Mouse (Mus musculus) urinary bladder, adult 18-20 months (tissue): Measurements from ENCODE around the gene Riok1.

Source experiments
- DNase-seq, 2 experiments: peaks; one replicate each; pipeline ENCODE4 v3.0.0; 2022; ENCODE audit warnings: low spot score in 2 of 2, mixed read lengths in 2 of 2

Riok1 gene

DNA sequence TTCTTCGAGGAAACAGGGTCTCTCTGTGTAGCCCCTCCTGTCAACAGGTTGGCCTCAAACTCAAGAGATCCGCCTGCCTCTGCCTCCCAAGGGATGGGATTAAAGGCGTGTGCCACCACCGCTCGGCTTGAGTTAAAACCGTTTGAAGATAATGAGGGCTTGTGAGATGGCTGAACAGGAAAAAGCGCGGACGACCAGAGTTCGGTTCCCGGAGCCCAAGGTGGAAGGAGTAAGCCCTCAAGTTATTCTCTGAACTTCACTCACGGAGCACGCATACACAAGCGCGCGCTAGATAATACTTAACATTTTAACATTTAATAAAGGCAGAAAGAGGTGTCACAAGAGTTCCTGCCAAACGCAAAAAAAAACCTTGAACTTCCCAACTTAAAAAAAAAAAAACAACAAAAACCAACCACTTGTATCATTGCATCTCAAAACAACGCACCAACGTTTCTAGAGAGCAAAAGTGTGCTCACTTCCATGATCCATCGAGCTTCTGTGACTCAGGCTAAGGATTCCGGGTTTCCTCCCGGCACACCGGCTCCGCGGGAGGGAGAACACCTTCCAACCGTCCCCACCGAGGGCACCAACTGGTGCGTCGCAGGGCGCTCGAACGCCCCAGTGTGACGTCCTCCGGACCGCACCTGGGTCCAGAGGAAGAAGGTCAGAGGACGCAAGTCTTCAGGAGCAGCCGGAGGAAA is at the start of gene Riok1:
TSS of gene Riok1 (plus strand) at position 653 of the 701 bp plus-strand sequence.
- no peak for DNase-seq

DNA sequence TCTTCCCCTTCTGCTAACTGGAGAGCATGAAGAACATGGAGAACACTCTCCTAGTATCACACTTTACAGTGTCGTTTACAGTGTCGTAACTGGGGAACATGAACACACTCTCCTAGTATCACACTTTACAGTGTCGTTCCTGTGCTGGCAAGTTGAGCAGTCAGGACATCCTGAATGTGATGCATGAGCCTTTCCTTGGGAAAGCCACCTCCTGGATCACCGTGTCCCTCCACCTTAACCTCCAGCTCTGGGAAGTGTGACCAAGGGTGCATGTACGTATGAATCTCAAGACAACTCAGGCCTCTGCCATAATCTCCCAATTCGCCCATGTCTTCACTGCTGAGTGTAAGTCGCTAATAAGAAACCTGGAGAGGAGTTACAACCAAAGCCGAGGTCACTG is 47.1 kb upstream of the Riok1 start:
- no peak for DNase-seq

DNA sequence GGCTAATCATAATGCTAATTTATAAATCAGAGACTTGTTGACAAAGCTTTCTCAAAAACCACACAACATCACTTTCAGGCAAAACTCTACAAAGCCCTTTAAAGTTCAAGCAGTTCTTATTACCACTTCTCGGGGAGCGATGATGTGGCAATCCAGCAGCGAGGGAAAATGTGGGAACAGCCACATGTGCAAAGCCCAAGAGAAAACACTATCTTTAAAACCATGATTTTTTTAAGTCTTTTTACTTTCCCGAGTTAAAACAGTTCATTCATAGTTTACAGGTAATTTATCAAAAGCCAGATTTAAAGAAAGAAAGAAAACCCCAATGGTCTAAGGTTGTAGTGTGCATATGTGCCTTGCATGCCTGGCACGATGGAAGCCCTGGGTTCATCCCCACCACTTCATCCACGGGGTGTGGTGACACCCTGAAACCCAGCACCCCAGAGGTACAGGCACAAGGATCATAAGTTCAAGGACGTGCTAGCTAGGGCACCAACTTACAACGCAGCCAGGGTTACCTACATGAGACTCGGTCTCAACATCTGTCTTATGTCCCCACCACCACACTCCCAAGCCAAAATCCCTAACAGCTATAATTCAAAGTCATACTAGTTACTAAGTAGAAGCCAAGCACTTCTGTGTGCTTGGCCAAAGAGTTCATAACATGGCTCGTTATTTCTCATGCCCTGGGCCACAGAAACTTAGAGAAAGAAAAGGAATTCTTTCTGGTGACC is 44.0 kb upstream of the Riok1 start:
- no peak for DNase-seq

DNA sequence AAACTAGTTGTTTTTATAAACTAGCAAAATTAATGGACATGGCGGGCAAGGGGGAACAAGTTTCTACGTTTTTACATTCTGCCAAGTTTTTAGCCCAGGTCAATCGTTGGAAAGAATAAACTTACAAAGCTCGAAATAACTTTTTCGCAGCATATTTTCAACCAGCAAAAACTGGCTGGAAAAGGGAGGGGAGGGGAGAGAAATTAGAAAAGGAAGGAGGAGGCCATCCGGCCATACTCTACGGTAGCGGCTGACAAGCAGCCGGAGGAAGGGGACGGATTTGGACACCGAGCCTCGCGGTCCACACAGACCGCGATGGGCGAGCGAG is 43.5 kb upstream of the Riok1 start:
- DNase-seq: no peak

DNA sequence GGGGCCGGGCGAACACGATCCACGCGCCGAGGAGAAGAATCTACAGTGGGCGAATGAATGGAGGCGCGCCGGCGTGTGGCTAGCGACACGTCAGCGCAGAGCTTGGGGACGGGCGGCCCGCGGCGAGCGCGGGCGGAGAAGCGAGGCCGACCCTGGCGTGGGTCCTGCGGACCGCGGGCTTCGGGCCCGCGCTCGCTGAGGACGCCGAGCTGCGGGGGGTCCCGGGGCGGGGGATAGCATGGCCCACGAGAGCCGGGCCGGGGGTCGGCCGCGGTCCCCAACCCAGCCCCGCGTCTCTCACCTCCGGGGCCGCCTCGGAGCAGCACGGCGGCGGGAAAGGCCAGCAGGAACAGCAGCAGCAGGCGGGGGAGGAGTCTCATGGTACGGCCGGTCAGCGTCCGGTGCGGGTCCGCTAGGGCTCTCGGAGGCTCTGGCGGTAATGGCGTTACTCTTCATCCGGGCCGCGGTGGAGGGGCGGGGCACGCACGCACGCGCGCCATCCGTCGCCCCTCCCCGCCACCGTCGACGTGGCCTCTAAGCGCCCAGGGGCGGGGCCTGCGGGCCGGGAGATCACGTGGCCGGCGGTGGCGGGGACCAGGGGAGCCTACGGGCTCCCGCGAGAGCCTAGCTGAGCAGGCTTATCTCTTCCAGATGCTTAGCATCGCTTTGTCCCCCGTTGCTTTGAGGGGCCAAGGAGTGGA is 42.9 kb upstream of the Riok1 start, which contains the start of gene Ssr1:
TSS of gene Ssr1 (minus strand) at position 514 of the 701 bp plus-strand sequence.
- peak; percentile 86 to 92 for DNase-seq

DNA sequence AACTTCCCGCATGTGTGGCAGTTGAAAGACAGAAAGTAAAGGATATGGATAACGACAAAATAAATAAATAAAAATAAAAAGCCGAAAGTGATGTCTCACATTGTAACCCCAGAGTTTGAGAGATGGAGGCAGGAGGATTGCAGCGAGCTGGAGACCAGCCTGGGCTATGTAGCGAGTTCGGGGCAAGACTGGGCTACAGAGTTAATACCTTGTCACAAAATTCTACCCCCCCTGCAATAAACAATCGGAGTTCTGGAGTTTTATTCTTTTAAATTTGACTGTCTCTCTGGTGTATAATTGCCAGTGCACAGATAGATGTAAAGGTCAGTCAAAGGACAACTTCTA is 42.4 kb upstream of the Riok1 start:
- no peak for DNase-seq

DNA sequence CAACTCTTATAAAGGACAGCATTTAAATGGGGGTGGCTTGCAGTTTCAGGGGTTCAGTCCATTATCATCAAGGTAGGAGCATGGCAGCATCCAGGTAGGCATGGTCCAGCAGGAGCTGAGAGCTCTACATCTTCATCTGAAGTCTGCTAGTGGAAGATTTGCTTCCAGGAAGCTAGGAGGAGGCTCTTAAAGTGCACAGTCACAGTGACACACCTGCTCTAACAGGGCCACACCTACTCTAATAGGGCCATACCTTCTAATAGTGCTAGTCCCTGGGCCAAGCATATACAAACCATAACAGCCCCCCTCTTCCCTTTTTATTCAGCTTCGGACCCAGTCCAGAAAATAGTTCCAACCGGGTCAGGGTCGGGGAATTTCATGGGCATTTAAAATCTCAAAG is 37.1 kb upstream of the Riok1 start:
- no peak for DNase-seq

DNA sequence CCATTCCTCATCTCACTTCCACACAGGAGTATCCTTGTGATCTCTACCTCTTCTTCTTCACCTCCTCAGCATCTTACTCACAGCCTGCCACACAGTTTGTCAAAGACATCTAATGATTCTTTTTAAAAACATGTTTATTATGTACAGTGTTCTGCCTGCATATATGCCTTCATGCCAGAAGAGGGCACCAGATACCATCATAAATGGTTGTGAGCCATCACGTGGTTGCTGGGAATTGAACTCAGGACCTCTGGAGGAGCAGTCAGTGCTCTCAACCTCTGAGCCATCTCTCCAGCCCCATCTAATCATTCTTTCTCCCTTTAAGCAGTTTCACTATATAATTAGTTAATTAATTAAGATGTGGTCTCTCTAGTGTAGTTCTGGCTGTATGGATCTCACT is 34.3 kb upstream of the Riok1 start:
- no peak for DNase-seq

DNA sequence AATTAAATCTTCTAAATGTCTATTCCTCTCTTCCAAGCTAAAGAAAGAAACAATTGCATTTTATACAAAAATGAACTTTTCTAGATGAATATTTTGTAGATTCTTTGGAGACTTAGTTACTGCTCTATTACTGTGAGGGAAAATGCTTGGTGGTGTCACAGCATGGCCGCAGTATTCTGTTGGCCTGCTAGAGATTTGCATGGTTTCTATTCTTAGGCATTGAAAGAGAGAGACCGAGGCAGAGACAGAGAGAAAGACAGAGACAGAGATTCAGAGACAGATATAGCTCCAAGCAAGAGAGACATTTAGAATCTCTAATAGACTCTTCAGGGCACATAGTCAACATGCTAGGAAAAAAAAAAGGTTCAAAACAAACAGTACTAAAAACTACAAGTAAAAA is 28.8 kb upstream of the Riok1 start:
- DNase-seq: no peak

DNA sequence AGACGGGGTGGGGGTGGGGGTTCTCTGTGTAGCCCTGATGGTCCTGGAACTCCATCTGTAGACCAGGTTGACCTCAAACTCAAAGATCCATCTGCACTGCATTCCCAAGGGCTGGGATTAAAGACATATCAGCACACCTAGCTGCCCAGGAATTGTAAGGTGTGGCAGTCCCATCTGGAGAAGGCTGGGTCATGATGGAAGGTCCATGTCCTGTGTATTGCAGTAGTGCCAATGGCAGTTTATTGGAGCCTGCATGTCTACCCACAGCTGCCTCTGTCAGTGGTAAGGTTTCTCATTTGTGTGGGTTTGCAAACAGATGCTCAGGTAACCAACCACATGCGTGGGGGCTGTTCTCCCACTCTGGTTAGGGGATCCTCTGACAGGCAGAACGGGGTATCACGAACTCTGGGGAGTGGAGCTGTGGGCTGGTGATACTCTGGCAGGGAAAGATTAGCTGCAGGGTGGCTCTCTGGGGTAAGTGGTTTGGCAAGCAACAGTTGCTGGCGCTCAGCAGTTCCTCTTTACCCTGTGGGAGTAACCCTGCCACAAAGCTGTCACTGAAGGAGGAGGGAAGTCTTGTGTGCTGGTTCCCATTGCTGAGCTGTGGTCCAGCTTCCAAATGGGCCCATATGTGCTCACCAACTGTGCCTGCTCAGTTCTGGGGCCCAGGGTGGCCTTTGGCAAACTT is 26.9 kb upstream of the Riok1 start:
- DNase-seq: no peak

DNA sequence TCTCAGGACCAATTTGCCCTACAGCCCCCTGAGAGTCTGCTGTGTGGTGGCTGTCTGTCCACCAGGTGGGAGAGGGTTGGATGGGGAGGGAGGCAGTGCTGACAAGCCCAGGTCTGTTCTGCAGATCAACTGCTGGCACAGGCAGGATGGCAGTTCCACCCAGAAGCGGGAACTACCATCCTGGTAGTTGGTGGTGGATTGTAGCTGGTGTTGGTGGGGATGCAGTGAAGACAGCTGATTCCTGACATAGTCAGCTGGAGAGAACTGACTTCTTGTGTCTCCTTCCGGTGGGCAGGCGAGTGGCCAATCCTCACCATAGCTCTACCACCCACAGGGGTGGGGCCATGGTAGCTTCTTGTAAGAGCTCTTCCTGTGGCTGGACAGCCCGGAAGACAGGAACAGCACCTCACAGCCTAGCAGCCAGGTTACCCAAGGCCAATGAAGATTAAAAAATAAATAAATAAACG is 26.3 kb upstream of the Riok1 start:
- DNase-seq: no peak

DNA sequence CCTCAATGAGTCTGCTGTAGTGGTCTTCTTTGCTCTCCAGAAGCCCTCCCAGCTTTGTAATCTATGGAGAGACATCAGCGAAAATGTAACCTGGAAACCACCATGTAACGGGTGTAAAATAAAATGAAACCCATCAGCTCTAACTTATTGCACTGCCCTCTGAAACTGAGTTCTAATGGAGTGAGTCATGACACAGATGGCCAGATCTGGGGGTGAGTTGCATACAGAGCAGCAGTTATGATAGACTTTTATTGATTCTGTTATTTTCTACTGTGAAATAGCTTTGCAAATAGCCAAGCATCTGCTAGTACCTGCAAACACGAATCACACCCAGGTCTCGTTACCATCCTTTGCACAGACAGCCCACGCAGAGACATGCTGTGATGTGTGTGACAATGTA is 24.4 kb upstream of the Riok1 start:
- no peak for DNase-seq

DNA sequence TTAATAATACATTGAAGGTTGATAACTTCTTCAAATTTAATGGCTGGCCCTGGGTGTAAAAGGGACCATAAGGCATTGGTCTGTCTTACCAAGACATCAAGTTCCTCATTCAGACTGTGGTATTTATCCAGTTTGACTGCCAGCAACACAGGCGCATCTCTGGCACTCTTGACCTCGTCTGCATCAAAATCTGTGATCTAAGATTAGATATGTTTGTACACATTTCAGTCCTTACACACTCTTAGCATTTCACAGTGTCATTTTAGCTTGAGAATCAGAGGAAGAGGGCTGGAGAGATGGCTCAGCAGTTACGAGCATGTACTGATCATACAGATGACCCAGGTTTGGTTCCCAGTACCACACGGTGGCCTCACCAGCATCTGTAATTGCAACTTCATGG is 21.2 kb upstream of the Riok1 start:
- no peak for DNase-seq

DNA sequence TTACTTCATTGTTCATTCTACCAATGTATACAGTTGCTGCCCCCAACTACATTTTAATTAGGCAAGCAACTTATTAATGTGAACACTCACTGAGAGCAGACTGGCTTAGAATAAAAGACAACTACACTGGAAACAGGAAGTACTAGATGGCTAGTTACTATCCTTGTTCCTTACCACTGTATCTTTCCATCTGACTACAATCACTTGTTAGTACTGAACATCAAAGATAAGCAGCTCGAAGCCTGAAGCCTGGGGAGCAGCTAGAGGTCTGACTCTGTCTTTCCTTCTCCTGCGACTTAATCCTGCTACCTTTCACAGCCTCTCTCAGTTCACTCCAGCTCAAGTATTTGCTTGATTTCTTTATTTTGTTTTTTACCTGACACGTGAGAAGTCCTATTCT is 18.0 kb upstream of the Riok1 start:
- DNase-seq: no peak

DNA sequence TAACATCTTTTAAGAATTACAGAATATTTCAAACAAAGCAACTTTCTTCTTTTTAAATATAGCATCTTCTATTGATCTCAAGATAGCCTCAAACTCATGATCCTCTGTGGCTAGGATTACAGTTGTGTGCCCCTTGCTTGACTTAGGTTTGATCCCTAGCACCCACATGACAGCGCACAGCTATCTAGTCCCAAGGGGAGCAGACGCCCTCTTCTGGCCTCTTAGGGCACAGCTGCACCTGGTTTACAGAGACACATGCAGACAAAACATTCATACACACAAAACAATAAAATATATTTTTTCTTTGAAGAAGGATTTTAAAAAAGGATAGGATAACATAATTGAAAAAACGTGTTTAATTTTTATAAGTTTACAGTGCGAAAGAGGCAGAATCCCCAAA is 10.9 kb upstream of the Riok1 start:
- DNase-seq: no peak

DNA sequence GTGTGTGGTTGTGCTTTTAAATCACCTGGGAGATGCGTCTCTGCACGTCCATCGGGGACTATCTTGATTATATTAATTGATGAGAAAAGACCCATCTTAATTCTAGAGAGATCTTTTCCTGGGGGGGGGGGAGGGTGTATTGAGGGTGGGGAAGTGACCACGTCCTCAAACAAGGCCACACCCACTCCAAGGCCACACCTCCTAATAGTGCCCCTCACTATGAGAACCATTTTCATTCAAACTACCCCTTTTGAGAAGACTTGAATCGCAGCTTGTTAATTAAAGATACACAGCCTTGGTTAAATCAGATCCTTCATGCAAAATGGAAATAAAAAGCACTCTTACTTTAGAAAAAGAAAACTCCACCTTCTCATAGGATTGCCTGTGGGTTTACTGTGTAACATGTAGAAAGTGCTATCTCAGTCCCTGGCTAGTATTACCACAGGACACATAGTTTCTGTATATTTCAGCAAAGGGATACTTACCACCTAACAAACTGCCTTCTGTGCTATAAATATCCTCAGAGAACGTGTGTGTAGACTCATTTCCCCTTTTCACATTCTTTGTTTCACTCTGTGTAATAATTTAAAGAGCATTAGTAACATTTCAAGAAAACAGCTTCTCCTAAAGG is 9.1 kb upstream of the Riok1 start:
- DNase-seq: no peak

DNA sequence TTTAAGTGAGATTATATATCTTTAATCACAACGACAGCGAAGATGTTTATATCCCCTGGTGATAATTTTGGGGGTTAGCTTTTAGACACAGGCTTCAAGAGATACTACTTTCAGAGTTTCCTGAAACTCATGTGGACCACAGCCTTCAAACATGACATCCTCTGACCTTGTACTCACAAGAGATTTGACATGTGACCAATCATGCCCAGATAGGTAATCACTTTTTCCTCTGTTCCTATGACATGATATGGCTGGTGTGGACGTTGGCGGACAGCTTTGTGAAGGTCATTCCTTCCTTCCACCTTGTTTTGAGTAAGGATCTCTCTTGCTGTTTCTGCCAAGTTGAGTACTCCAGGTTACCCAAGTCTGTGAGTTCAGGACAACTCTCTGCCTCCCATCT is 8.4 kb upstream of the Riok1 start:
- no peak for DNase-seq

DNA sequence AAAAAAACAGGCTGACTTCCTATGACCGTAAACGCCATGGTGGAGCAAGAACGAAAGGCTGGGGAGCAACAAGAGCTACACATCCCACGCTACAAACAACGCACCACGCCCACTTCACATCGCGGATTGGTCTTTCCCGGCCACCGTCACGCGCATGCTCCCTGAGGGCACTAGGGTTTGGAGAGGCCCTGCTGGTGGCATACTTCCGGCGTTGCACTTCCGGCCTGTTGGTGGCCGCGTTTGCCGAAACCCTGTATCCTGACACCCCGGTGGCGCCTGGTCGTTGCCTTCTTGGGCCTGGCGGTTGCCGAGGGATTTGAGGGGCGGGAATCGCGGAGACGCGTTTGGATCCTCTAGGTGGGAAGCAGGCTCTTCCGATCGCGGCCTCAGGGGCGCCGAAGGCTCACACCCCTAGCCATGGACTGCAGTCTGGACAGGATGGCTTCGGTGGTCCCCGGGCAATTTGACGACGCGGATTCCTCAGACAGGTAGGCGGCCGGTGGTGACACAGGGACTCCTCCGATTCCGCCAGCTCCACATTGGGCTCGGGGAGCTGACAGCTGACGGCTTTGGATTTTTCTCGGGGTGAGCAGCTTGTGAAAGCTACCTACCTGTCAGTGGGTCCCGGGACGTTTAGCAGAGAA is 371 bp downstream of the Riok1 start, which contains the start of gene Cage1:
TSS of gene Cage1 (minus strand) at position 26 of the 644 bp plus-strand sequence.
- peak; percentile 96 to 98 for DNase-seq

DNA sequence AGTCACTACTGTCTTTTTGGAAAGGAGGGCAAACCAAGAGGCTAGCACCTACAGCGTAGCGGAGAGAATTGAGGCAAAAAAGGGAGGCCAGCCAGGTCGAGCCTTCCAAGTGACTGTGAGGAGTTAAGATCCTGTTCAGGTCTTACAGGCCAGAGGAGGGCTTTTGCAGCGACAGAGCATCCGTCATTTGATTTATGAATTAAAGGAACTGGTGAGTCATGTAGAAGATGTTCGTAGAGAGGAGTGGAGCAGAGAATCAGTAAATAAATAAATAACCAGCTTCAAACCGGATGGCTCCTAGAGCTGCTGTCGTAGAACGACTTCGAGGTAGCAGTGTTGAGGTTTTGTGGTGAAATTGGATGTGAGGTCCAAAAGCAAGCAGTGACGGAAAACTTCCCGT is 1.0 kb downstream of the Riok1 start:
- DNase-seq: no peak

DNA sequence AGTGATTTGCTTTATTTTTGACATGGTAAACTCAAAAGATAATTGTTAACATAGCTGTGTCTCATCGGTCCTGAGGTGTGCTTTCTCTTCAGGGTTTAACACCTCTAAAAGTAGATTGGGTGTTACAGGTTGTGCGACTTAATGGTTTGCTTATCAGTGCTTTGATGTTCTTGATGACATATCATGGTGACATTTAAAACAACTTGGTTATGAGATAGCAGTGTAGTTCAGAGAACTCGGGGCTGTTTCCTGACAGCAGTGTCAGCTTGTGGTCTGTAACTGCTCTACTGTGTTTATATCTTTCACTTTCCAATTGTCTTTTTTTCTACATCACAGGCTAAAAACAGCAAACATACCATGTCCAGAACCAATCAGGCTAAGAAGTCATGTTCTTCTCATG is 13.1 kb downstream of the Riok1 start:
- no peak for DNase-seq

DNA sequence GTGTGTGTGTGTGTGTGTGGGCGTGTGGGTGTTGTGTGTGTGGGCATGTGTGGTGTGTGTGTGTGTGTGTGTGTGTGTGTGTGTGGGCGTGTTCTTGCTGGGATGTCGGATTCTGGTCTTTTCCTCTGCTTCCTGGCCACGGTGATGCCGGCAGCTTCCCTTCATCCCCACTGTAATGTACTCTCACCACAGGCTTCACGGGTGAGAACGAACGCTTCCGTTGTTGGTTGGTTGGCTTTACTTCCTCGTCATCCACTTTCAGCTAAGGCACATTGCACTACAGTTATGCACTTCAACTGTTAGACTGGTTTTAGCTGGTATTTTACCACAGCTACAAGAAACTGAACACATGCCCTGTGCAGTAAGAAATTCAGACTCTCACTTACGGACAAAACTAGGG is 25.9 kb downstream of the Riok1 start:
- DNase-seq: no peak
